Mouse (Mus musculus): ENCODE results near the gene Gm30083.

Gm30083 gene

GRCm38 (mm10) chr14:33959341-33959740, 55.6 kb downstream of the Gm30083 start:
- ATAC-seq (ENCODE audit: low TSS enrichment), result peak; percentile 89

- ATAC-seq (ENCODE audit: low TSS enrichment), result no peak
Observed at GRCm38 (mm10) chr14:33958841-33959240, 56.1 kb downstream of the Gm30083 start.

GRCm38 (mm10) chr14:33958186-33958585, 56.8 kb downstream of the Gm30083 start:
- ATAC-seq (ENCODE audit: low TSS enrichment), result peak; percentile 50; the same call in 1 of the 2 replicates

GRCm38 (mm10) chr14:33956055-33956454, 58.9 kb downstream of the Gm30083 start:
- no peak for ATAC-seq (ENCODE audit: low TSS enrichment)

GRCm38 (mm10) chr14:33953761-33954160, 61.2 kb downstream of the Gm30083 start, which contains the start of gene Rbp3:
TSS of gene Rbp3 (plus strand) at chr14:33954003.
- no peak for ATAC-seq (ENCODE audit: low TSS enrichment)

GRCm38 (mm10) chr14:33952233-33952981, 62.6 kb downstream of the Gm30083 start:
- ATAC-seq (ENCODE audit: low TSS enrichment), result no peak

GRCm38 (mm10) chr14:33946125-33946524, 68.9 kb downstream of the Gm30083 start:
- ATAC-seq (ENCODE audit: low TSS enrichment), result no peak

GRCm38 (mm10) chr14:33942222-33942621, 72.8 kb downstream of the Gm30083 start:
- ATAC-seq (ENCODE audit: low TSS enrichment), result no peak

- no peak for ATAC-seq (ENCODE audit: low TSS enrichment)
Observed at GRCm38 (mm10) chr14:33940739-33941138, 74.2 kb downstream of the Gm30083 start, which contains the start of gene Gdf2. TSS of gene Gdf2 (plus strand) at chr14:33941039.

- peak; percentile 93 for ATAC-seq (ENCODE audit: low TSS enrichment)
Observed at GRCm38 (mm10) chr14:33939117-33939516, 75.9 kb downstream of the Gm30083 start.
